Mouse (Mus musculus): ENCODE data around the gene Tpcn2. TPM values are rescaled to one million over a fixed set of nuclear protein-coding genes. Genes with fewer than 3 reads are reported as not detected.

The Tpcn2 gene
- total RNA-seq, 2 experiments from 2014 or later, result 2.8 to 19.8 TPM

DNA sequence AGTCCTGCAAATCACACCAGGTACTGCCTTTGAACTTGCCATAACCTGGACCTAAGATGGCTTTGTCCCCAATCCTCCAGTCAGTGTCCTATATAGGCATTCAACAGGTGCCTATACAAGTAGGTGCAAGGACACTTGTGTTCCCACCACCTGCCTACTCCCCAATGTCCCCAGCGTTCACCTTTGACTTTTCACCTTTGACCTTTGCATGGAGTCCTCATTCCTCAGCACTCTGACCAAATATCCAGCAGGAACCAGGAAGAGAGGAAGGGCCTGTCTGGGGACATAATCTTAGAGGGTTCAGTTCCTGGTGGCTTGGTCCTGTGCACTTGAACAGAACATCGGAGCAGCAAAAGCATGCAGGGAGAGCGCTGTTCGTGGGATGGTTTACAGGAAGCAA is 147.0 kb downstream of the Tpcn2 start:
- no peak for ATAC-seq (replicated peaks; ENCODE audit: low FRiP score, low TSS enrichment, poor library complexity, severe bottlenecking)

Other genes starting within 250 kb of the Tpcn2 start
- gene 1810010D01Rik, start 75.9 kb downstream of the Tpcn2 start, total RNA-seq (2014; fragmentation: Nextera tagmentation), result 0.45 TPM in 1 of 2 replicates, not detected in the other
- gene 1810010D01Rik, start 75.9 kb downstream of the Tpcn2 start, total RNA-seq (2017), result not detected in 2 replicates
- not detected in 2 replicates for gene Mrgprf, start 16.8 kb upstream of the Tpcn2 start, total RNA-seq (2014; fragmentation: Nextera tagmentation)
- not detected in 2 replicates for gene Mrgprf, start 16.8 kb upstream of the Tpcn2 start, total RNA-seq (2017)
- not detected in 2 replicates for gene Mrgprd, start 30.8 kb upstream of the Tpcn2 start, total RNA-seq (2014; fragmentation: Nextera tagmentation)
- gene Mrgprd, start 30.8 kb upstream of the Tpcn2 start, total RNA-seq (2017), result not detected in 2 replicates

Measured in megakaryocyte-erythroid progenitor cell, adult 5-6 weeks (primary cell).